Comparison of ENCODE assay signal across 20 mouse cellular contexts in the genomic region with DNA sequence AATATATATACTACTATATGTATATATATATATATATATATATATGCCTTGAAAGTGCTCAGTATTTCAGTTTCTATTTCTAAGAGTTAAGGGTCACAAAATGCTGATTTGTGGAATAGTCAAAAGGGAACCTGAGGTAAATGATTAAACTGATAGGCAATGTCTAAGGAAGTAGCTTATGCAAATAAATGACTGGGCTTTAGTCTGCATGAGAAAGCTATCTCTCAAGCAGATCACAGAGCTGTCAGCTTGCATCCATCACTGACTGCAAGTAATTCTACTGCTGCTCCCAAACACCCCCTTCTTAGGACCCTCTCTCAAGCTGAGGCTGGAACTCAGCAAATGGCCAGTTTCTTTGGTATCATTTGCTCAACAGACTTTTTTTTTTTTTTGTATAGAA.
"Had no signal": no experiment of that assay in that cellular context is flagged by ENCODE, and none has a peak within 500 bp of the region (broad histone marks: within the 10 kb centered on the region; RNA-seq: fewer than 3 reads in every experiment).

No protein-coding gene starts in this region.

- H3K4me3 ChIP-seq: layer of hippocampus, adult 2 months; limb, embryonic 10.5 days; limb, embryonic 13.5 days; liver, embryonic 12.5 days; liver, embryonic 15.5 days; midbrain, embryonic 12.5 days had no signal

- H3K27ac ChIP-seq: kidney, postnatal 0 days; layer of hippocampus, adult 2 months; limb, embryonic 10.5 days; limb, embryonic 13.5 days; liver, embryonic 12.5 days; liver, embryonic 15.5 days; midbrain, embryonic 12.5 days had no signal

- H3K9me3 ChIP-seq: limb, embryonic 10.5 days; liver, embryonic 12.5 days; liver, embryonic 15.5 days; midbrain, embryonic 12.5 days had no signal

- H3K4me1 ChIP-seq: limb, embryonic 10.5 days; limb, embryonic 13.5 days; midbrain, embryonic 12.5 days had no signal

- H3K9ac ChIP-seq: limb, embryonic 13.5 days; liver, embryonic 12.5 days; liver, embryonic 15.5 days; midbrain, embryonic 12.5 days had no signal

- DNase-seq: kidney, adult 18-20 months; kidney, adult 9 months; kidney, postnatal 25 days; layer of hippocampus, adult 9-11 months; liver; lung, adult 2 months; lung, postnatal 14 days; lung, postnatal 4 days; right cerebral cortex, postnatal 25 days; spleen, adult 18-20 months; thymus, adult 18-20 months; thymus, postnatal 36 days had no signal

- H3K4me2 ChIP-seq: limb, embryonic 13.5 days; liver, embryonic 12.5 days; liver, embryonic 15.5 days; midbrain, embryonic 12.5 days had no signal

- ATAC-seq: liver, embryonic 12.5 days; midbrain, embryonic 16.5 days had no signal

- H3K27me3 ChIP-seq: limb, embryonic 13.5 days; liver, embryonic 12.5 days; midbrain, embryonic 12.5 days had no signal

- H3K36me3 ChIP-seq: limb, embryonic 10.5 days; limb, embryonic 13.5 days; liver, embryonic 12.5 days; liver, embryonic 15.5 days; midbrain, embryonic 12.5 days had no signal
